Mouse (Mus musculus) gastrocnemius, postnatal 4 days (tissue): ENCODE results near the gene Tnfrsf8. TPM values are rescaled to one million over a fixed set of nuclear protein-coding genes. Genes with fewer than 3 reads are reported as not detected.

Source experiments
- DNase-seq, 2 experiments: peaks; one replicate each; pipeline ENCODE4 v3.0.0; 2021 to 2022; ENCODE audit warnings: low spot score in 2 of 2, mixed read lengths in 2 of 2
- total RNA-seq, 2 experiments: library from RNA; stranded (reverse); gene quantifications; 2 replicates each; pipeline ENCODE4 v1.2.3; 2021

Gene Tnfrsf8
- total RNA-seq, 2 experiments from 2014 or later = 0.20 to 0.29 TPM

DNA sequence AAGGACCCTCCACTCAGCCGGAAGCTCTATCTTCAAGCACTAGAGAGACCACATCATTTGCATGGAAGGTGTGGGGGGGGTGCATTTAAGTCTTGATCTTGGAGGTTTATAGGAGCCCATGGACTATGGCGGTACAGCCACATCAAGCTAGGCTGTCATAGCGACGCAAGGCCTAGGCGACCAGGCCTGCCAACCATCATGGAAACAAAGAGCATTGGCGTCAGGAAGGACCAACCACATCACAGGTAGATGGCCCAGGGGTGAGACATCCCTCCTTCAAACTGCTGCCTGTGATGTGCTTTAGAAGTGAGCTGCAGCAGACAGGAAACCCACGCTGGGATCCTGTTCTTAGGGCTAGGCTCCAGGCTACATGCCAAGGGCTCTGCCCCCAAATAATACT is 78.9 kb downstream of the Tnfrsf8 start:
- no peak for DNase-seq

DNA sequence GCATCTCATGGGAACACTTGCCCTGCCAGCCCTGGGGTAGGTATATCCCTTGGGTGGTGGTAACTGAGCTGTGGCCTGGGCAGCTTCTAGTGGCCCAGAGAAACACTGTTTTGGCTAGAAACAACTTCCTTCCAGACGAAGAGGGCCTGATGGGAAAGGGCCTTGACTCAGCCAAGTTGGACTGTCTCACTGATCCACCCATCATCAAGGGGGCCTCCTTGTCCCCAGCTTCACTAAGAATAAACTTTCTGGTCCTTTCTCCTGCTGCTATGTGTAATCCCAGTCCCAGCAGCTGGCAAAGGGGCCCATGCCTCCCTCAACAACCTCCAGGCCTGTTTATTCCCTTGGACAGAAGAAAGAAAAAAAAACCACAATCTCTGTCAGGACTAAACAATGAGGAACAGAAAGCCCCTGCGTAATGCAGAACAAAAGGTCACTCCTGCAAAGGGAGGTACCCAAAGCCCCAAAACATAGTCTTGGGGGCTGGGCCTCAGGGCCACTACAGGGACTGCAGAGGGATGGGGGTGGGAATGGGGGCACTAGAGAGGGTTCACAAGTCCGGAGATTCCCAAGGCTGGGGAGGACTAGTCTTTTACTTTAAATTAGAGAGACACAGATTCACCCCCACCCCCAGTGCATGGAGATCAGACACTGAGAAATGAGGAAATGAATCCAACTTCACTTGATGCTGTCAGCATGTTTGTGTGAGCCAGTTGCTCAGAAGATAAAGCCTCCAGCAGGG is 81.3 kb downstream of the Tnfrsf8 start:
- DNase-seq = peak in 1 of 2 experiments; percentile 38

DNA sequence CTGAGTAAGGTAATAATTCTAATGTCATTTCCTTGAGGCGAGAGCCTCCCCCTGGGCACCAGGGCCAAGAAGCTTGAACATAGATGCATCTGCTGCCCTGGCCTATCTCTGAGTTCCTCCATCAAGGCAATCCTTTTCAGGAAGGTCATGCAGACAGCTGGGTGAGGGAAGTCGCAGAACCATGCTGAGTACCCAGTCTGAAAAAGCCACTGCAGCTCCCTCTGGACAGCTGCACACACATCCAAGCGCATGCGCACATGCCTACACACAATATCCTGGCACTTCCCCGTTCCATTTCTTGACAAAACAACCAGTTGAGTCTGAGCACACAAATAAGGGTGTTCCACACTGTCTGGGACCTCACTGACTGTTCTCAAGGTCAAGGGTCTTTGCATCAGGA is 83.2 kb downstream of the Tnfrsf8 start:
- DNase-seq = no peak

DNA sequence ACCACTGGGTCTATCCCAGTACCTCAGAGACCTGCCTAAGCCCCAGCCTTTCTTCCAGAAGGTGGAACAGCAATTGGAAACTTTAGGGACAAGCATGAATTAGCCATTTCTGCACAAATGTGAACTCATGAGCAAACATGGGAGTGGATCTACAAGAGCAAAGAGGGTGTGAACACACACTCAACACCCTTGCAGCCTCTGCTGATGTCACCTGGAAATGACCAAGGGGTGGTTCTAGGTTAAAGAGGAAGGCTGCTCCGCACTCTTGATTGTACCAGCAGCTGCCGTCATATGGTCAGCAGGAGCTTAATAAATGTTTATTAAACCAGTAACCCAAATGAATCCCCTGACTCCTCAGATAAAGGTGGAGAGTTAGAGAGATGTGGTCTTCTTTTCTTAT is 84.3 kb downstream of the Tnfrsf8 start:
- no peak for DNase-seq

DNA sequence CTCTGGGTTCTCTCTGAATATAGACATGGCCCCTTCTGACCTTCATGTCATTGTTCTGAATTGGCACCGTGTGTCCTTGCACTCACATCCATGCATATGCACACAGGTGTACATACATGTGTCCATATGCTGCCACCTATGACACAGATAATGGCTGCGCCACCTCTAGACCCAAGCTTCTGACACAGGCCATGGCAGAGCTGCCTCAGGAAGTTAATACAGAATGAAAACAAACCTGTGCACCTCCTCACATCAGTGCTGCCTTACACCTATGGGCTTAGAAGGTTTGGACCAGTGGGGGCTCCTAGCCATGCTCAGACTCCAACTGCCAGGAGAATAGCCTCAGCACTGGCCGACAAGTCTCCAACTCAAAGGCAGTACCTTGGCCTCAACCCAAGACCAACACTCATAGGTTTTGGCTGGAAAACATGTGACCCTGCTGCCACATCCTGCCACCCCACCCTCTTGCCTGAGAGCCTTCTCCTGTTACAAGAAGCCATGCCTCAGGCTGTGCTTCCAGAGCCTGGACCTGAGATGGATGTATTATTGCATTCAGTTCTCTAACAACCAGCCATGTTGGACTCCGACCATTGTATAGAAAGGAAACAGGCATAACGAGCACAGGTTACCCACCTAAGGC is 85.3 kb downstream of the Tnfrsf8 start:
- DNase-seq = no peak

DNA sequence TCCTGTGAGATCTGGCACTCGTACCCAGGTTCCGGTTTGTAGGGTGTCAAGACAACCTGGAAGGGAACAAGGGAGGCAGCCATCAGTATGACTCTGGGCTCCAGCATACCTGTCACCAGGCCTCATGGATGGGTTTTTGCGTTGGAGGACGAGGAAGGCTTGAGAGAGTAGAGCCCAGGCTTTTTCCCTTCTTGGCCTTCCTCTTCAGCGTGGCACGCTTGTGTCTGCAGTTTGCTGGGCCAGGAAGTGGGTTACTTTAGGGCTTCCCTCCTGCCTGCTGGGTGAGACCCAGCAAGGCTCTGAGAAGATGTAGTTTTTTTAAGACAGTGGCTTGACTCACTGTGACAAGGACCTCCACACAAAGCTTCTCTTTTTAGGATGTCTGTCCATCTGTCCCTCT is 85.9 kb downstream of the Tnfrsf8 start:
- no peak for DNase-seq

DNA sequence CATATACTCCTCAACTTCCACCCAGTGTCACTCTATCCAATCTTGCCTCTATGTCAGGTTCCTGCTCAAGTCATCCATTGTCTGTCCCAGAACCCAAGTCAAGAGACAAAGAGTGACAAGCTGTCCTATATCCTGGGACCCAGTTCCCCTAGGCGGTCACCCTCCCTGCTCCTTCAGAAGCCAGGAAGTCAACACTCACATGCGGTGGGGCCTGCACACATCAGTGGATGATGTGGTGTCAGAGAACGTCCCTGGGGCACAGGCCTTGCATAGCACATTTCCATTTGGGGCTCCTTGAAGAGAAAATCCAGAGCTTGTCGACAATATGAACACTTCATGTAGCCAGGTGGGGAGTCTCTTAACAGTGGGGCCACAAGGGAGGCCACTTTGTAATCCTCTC is 90.4 kb downstream of the Tnfrsf8 start:
- DNase-seq = no peak

DNA sequence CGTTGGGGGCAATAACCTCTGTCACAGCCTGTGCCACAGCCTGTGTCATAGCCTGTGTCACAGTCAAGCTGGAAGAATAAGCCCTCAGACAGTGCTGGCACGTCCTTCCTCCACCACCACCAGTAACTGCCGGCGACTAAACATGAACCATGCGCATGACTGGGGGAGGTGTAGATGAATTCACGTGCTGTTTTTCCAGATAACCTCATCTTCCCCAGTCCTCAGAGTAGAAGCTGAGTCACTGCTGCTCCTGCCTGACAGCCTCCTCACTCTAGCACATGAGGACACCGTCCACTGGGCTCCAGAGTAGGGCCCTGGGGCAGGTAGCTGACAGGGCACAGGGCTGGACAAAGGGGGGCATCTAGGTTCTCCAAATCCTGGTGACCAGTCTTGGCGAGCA is 92.9 kb downstream of the Tnfrsf8 start:
- no peak for DNase-seq

DNA sequence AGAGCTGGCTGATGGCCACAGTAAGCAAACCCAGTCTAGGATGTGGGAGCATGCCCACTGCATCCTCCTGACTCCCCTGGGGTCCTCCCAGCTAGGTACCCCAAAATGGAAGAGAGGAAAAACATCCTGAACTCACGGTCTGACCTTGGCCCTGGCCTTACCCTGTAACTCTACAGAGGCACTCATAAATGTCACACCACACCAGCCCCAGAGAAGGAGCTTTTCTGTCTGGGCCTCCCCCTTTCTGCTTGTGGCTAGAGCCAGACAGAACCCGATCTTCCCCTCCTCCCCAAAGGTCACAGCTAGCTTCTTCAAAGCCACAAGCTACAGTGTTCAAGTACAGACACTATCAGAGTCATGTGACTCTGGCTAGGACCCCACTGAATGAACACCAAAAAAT is 93.6 kb downstream of the Tnfrsf8 start:
- no peak for DNase-seq

DNA sequence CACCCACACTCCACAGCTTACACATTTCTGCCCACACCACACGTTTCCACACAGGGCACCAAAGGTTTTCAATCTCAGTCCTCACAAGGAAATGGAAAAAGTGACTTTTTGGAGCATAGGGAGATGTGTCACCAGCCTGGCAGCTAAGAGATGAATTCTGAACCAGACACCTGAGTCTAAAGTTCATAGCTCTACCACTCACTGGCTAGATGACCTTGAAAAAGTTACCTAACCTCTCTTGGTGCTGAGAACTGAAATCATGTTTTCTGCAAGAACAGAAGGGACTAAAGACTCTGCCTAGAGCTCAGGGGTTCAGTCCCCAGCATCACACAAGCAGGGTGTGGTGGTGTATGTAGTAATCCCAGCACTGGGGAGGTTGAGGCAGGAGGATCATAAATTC is 95.0 kb downstream of the Tnfrsf8 start:
- DNase-seq = no peak

DNA sequence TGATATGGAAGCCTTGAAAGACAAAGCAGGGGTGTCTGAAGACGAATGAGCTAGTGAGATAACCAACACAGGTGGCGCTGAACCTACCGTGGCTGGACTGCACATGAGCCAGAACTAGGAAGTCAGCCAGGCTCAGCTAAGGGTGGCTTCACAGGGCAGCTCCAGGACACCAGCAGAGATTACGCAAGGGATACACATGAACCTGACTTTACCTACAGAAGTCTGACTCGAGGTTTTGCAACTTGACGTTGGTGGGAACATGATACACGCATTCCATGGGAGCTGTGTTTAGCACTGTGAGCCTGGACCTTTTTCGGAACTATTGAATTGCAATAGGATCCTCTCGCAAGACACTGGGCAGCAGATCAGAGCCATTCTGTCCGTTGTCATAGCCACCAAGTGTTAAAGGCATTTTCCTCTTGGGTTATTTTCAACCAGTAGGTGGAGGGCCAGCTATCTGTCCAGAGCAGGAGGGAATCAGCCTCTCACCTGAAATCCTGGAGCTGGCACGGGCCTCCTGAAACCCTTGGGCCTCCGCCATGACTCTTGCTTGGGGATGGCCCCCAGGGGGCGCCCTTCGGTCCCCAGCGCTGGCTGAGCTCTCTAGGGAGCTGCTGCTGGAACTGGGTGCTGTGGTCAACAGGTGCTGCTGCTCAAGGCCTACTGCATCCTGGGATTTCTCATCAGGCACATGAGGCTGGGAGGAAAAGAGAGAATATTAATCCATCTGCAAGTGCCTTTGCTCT is 95.6 kb downstream of the Tnfrsf8 start:
- DNase-seq = no peak

DNA sequence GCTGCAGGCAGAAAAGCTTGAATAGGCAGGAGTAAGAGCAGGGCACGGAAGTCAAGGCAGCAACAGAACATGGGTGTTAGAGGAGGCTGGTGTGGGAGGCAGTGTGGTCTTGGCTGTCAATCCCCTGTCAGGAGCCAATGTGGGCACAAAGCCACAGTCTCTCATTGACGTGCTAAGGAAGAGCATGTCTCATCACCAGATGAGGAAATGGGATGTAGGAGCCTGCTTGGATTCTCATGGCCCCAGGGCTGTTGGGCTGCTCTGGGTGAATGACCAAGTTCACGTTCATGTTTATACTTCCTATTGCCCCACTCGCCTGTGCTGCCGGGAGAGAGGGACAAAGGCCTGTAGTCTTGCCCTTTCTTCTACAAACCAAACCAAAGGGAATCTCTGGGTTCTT is 97.1 kb downstream of the Tnfrsf8 start:
- DNase-seq = no peak

Other genes with a start within 250 kb of the Tnfrsf8 start
- gene Vps13d, start 120.2 kb downstream of the Tnfrsf8 start, total RNA-seq = 10 to 100 TPM; 43.3 to 45.1 TPM
- 1 to 10 TPM; 7.3 to 9.2 TPM for gene Tnfrsf1b, start 68.3 kb downstream of the Tnfrsf8 start, total RNA-seq
- 1 to 10 TPM in 1 of 2 experiments, under 1 TPM in 1; 0.88 to 1.4 TPM for gene Zfp990, start 195.6 kb upstream of the Tnfrsf8 start, total RNA-seq